Mouse (Mus musculus) megakaryocyte progenitor cell, adult 5-6 weeks (primary cell): Measurements from ENCODE around the gene Cavin3. TPM values are rescaled to one million over a fixed set of nuclear protein-coding genes. Genes with fewer than 3 reads are reported as not detected.

Experiments
- ATAC-seq: replicated peaks from 2 replicates; pipeline ENCODE4 v1.8.0; 2016; ENCODE audit warnings: mild to moderate bottlenecking, moderate TSS enrichment, inconsistent platforms; ENCODE audit not compliant: poor library complexity
- total RNA-seq, 2 experiments: library from RNA; stranded (forward) in 1 of 2; stranded (reverse) in 1 of 2; fragments of 157-497, 149-512 nt in 1 of 2; fragments of 200-1000 nt in 1 of 2; gene quantifications; 2 replicates each; pipeline versions ENCODE4 v1.2.3 to v1.2.4; 2015 to 2017

Cavin3 gene
- total RNA-seq (2015) (0.22 and 0.27 TPM in 2 replicates), total RNA-seq (2017) (0.41 and 0.42 TPM in 2 replicates)

DNA sequence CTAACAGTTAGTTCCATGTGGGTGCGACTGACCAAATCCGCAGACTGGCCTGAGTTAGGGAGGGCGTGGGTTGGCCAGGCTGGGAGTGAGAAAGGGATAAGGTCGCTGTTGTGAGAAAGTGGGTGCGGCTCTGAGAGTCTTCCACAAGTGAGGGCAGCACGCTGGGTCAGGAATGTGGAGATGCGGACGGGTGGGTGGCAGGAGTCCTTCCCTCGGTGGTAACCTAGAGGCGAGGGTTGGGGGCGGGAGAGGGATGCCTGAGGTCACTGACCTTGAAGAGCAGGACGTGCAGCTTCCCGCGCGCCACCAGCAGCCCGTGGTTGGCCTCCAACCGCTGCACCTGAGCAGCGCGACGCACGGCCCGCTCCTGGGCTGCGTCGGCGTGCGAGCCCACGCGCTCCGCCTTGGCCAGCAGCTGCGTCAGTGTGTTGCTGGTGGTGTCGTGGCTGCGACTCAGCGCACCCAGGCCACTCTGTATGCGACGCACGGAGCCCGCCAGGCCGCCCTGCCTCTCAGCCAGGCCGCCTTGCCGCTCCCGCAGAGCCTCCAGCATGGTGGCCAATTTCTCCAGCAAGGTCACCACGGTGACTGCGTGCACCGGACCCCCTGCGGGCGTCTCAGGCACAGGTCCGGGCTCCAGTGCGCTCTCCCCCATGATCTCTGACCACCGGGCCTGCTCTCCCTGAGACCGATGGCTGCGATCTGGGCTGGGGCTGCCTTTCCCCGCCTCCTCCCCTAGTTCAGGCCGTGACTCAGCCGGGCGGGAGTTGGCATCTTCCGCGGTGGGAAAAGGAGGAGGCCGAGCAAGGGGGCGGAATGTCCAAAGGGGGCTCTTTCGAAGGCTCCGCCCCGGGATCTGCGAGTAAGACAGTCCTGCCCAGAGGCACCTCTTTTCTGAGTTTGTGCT lies at the start of gene Cavin3:
Gene Cavin3, minus strand, starts transcription at position 796 of the 907 bp plus-strand sequence.
- peak; percentile 54 for ATAC-seq

DNA sequence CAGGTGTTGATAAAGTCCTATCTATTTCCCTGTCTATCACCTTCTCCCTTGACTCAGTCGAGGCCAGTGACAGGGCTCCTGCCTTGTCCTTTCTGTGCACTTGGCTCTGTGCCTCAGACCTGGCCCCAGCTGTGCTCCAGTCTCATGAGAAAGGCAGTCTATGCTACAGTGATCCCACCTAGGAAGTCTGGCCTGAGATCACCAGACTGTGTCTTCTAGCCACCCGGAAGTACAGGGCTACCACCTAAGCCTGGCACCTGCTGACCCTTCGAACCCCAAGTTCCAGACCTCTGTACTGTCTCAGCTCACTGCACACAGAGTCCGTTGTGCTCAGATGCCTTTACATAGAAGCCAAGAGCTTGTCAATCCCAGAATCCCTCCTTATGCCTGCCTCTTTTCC lies 46.0 kb upstream of the Cavin3 start:
- no peak for ATAC-seq

DNA sequence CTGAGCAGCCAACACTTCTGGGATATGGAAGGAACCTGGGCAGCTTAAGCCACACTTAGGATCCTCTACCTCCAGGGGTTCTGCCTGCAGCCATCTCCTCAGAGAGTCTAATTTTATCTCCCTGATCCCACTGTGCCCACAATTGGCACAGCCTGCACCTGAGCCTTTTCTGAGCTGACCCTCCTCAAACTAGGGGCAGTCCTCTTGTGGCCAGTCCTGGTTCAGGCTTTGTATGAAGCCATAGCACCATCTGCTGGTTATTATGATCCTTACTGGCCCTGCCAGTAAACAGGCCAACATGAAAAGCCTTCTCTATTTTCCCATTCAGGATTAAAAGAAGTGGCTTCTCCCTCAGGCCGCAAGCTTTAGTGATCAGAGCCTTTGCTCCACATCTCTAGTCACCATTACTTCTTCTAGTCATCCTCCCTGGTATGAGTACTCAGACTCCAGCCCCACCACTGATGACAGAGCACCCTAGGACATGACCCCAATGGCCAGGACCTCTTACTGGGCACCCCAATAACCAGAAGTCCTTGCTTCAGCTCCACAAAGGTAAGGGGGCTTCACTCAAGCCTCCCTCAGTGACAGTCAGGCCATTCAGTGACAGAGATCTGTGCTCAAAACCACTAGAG lies 45.3 kb upstream of the Cavin3 start:
- ATAC-seq, result peak; percentile 88

DNA sequence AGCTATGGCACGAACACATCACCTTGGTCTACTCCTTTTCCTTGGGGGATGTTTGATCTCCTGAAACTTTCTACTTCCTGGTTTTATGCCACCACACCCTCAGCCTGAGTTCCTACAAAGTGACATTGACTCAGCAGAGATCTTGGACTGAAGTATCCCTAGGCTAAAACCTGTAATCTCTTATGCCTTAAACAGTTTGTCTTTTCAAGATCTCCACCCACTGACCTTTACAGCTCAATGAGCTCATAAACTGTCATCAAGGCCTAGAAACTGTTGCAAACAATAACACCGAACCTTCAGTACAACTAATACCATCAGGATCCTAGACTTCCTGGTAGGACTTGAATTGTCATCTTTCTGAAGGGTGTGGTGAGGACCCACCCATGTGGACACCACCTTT lies 42.1 kb upstream of the Cavin3 start:
- no peak for ATAC-seq

DNA sequence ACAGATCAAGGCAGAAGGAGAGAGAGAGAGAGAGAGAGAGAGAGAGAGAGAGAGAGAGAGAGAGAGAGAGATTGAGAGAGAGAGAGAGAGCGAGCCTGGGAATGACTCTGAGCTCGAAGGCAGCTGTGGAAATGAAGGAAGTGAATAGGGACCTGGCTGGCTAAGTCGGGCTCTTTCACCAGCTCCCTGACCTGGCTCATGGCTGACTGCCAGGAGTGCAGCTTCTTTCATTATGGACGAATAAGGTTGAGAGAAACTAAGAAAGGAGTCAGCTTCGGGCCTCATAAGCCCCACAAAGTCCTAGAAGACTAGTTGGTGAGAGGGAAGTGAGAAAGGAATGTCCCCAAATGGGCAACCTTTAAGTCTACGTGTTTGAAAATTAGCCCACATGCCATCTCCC lies 38.1 kb upstream of the Cavin3 start:
- no peak for ATAC-seq

DNA sequence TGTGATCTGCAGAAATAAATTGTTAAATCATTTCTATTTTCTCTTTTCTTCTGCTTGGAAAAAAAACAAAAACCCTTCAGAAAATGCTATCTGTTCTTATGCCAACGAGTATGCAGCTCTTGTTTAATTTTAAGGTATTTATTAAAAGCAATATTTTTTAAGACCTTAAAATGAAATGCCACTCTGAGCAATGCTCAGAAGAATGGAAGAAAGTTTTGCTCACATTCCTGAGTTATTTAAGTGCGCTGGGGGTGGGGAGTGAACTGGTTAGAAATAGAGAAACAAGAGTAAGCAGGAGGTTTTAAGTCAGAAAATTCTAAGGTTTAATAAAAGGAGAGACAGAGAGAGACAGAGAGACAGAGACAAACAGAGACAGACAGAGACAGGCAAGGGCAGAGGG lies 37.7 kb upstream of the Cavin3 start:
- no peak for ATAC-seq

DNA sequence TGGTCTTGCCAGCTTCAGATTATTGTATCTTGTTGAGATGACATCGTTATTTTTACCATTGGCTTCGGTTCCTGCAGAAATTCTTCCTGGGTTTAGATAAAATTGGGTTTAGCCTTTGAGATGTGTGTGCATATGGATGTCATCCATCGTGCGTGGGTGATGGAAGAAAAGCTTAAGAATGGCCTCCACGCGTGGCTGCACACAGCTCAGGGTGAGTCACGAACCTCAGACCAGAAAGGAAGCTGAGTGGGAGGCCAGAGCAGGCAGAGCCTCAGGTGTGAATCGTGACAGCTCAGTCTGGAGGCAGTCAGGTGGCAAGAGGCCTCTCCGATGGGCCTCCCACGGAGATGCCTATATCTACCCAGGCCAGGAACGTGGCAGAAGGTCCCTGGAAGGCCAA lies 37.2 kb upstream of the Cavin3 start:
- no peak for ATAC-seq

DNA sequence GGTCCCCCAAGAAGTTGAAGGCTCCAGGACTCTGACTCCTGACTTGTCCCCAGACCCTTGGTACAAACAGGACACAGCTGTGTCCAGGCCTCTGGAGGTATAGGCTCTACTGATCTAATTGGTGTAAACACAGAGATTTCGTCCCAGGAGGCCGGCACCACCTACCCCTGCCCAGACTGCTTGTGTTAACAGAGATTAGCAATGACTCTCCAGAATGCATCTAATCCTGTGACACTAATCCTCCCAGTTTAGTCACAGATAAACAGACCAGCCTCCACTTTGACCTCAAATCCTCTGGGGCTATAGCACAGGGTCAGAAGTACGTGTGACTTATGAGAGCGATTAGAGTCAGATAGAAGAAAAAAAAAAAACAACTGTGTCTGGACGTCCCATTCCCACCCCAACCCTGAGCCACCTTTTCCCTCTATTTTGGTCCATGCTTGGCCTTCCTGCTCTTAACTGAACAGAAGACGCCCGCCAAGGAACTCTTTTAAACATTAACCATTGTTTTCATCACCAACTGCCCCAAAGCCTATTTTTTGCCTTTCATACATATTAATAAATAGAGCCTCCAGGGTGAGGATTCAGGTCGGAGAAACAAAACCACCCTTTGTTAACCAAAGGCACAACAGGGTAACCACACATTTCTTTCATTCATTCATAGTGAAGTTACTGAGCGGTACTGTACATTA lies 34.7 kb upstream of the Cavin3 start:
- ATAC-seq, result no peak

DNA sequence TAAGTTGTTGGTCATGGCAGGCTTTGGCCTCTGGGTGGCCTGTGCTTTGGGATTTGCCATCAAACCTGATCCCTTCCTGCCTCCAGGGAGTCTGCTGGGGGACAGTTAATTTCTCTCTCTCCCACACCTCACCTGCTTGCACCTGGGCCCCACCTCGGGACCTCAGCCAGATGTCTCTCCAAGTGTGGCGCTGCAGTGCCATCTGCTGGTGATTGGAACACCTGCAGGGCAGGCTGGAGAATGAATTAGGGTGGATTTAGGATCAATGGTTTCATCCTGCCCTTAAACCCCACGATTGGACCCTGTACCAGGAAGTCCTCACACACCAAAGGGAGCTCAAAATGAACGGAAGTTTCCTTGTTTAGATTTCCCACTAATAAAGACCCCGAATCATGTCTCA lies 33.1 kb upstream of the Cavin3 start:
- ATAC-seq, result peak; percentile 96

DNA sequence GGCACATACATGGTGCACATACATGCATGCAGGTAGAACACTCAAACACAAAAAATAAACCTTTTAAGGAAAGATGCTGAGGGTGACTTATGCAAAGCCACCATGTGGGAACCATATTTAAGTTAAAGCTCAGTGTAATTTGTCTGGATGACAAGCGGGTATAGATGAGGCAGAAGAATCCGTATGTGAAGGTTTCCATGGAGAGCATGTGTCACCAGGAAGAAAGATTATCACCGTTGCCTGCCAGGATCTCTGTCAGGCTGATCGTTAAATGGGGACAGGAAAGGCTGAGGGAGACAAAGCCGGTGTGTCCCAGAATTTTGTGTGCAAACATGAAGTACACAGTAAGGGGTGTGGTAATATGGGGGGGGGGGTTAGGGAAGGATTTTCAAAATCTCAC lies 32.5 kb upstream of the Cavin3 start:
- no peak for ATAC-seq

DNA sequence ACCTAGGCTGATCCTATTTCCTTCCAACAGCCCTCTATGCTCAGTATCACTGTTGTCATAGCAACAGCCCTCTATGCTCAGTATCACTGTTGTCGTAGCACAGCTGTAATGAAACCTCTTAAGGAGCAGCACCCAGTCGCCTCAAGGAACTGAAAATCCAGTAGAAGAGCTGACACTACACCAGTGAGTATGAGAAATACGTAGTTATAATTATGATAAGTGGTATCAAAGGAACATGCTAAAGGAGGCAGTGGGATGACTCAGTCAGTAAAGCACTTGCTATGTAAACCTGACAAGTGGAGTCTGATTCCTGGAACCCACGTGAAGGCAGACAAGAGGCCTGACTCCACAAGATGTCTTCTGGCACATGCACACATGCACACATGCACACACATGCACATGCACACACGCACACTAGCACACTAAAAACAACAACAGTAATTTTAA lies 31.8 kb upstream of the Cavin3 start:
- no peak for ATAC-seq

DNA sequence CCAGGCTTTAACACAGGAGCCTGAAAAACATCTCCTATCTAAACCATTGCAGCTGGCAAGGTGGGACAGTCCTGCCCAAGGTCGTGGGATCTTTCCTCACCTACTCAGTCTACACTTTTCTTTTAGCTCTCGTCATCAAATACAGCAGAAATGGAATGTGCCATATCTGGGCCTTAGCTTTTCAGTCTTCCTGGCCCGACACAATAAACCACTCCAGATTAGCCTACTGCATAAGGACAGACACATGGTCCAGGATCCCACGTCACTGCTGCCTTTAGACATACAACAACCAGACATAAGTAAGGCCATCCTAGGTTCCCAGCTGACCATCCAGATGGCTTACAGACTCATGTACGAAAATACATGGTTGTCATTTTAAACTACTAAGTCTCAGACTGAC lies 28.0 kb upstream of the Cavin3 start:
- ATAC-seq, result no peak

DNA sequence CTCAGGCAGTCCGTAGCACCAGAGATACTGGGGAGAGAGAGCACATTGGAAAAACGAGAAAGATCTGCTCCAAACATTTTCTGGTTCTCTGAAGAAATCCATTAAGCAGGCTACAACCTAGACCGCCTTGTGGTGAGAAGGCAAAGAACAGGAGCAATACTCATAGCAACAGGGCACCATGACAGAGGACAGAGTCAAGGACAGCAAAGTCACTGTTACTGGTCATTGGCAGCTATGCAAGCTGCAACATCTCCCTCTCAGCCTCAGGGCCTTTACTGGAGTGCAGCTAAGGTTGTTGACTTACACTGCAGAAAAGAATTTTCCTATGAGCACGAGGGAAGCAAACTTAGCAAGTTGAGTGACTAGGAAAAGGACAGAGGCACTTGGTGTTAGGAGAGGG lies 25.2 kb upstream of the Cavin3 start:
- no peak for ATAC-seq

DNA sequence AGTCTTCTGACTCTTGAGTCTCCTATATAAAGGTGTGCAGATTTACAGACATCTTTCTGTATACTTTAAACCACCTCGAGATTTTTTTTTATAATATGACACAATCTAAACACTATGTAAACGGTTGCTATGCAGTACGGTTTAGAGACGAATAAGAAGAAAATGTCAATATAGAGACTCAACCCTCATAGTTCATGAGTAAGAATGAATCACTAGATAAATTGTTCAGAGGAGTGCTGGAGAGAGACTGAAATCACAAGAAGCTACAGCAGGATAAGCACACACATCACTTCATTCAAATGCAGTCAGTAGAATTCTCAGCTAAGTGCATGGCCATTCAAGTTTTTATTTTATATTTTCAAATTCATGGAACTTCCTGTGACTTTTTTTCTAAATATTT lies 19.9 kb upstream of the Cavin3 start:
- no peak for ATAC-seq

DNA sequence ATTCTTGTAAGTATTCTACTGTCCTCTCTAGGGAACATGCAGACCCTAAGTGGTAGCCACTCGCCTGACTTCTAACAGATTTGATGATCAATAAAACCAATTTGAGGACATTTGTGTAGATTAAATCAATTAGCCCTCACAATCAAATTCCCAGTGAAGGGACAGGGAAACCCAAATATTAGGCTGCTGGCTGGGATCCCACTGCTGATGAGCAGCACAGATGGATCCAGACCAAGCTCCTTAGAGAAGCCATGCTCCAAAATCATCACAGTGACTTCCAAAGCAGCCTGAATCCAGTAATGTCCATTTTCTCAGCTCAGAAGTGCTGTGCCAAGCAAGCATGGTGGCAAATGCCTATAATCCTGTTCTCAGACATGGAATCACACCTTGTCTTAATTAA lies 17.6 kb upstream of the Cavin3 start:
- ATAC-seq, result no peak

DNA sequence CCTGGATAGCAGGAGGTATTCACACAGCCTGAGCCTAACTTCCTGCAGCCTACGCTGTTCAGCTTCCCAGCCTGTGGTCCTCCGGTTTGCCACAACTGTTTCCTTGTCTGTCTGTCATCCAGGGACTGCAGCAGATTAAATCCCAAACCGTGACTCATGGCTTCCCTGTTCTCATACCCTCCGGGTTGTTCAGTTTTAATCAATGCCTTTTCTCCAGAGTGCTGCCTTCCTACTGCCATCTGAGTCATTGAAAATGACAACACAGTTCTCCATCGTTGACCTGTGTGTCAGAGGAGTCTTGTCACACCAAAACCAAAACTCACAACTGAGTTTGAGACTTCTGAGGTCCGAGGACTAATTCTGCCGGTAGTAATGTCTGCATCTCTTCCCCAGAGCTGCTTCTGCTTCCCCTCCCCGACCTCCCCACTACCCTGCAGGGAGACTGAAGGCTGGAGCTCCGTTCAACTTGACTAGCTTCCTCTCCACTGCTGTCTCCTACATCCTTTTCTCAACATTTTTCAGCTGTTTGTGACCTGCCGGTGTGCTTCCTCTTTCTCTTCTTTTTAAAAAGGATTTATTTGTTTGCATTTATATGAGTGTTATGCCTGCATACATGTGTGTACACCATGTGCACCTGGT lies 16.9 kb upstream of the Cavin3 start:
- peak; percentile 50; the same call in 1 of the 2 replicates for ATAC-seq

DNA sequence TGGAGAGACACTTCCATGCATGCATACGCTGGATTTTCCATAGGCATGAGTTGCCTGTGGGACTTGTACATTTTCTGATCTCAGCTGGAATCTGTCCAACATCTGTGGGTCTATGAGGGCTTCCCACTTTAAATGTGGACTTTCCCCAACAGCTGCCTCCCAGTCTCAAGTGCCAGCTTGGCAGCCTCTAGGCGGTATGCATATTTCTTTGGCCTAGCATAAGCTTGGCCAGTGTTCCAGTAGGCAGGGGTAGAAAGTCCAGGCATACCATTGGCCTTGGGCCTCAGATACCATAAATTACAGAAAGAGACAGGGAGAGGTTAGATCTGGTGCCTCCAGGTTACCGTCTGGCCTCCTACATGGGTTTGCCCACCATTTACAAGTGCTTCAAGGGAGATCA lies 15.8 kb upstream of the Cavin3 start:
- no peak for ATAC-seq

DNA sequence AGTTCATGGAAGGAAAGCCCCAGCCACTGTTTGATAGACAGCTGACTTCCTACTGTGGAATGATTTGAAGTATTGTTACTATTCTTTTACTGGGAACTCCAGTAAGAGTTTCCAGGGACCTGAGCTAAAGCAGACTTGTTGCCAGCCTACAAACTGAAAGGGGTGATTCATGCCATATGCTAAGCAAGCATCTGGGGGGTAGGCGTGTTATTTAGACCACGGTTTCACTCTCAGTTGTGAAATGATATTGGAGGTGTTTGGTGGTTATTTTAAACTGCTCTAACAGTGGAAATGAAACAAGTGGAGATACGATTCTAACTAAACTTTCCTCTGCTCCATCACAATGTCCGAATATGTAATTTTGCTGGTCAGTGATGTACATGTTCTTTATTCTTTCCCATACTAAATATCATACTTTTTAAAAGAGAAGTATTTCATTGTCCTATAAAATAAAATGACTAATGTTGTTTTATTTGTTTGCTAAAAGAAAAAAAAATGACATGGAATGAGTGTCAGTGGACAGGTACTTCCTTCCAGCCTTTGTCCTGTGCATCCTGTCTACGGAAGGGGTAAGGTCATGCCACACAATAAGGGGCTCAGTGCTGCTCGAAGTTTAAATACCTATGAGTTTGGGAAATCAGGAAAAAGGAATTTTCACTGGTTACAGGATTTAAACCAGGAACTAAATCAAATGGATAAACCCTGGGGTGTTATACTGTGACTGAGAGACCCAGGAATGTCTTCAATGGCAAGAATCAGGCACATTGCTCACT lies 5.2 kb upstream of the Cavin3 start:
- no peak for ATAC-seq

DNA sequence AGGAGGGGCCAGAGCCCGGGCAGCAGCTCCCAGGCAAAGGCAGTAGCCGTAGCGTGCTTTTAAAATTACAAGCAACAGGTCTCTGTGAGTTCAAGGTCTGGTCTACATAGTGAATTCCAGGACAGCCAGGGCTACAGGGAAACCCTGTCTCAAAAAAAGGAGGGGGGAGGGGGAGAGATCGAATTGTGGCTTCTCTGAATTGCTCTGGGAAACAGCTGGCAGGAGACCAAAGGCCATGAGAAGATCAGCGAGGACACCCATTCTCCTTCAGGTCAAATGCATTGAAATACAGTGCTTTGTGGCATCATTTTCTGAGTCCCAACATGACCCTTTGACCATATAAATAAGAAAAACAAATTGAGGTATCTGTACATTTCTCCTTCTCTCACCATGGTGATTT lies 2.9 kb upstream of the Cavin3 start:
- no peak for ATAC-seq

DNA sequence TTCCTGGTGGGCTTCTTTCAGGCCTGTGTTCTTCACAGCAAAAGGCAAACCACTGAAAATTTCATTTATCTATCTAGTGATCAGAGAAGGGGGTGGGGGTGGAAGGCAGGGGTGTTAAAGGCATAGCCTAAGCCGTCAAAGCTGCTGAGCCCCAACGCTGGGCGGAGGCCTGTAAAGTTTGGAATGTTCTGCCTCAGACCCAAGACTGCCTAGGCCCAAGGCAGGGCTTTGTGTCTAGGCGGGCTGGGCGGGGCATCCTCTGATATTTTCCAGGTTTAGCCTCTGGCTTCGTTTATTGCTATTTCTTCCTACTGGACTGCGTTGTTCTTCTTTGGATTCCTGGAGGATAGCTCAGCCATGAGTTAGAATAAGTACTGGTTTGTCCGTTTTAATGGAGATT lies 326 bp upstream of the Cavin3 start:
- ATAC-seq, result no peak
